25 mouse cellular contexts compared by ENCODE assay signal in the genomic region with DNA sequence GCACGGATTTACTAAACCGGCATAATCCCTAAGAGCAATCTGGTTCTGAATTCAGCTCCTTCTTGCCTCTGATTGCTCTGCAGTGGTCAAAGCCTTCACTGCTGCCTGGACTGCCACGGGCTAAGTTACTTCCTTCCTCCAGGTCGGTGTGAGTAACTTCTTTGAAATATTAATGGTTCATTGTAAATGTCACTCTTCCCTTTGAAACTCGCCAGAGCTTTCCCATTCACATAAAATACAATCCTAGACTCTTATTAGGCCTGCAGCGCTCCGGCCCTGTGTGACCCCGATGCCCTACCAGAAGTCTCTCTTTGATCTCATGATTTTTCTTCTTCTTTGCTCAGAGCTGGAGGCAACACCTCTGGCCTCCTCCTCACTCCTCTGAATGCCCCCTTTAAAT. TPM values are rescaled to one million over a fixed set of nuclear protein-coding genes. Genes with fewer than 3 reads are reported as not detected.
DNase-seq lines count a peak whose midpoint lies in the region; ATAC-seq lines count a peak whose summit lies in the region.
"Had no signal": no experiment of that assay in that cellular context is flagged by ENCODE, and none has a peak within 500 bp of the region (broad histone marks: within the 10 kb centered on the region; RNA-seq: fewer than 3 reads in every experiment).

No protein-coding gene starts in this region.

- WGBS in limb, embryonic 10.5 days = 14% methylated on average over 8 of the region's 8 CpGs
- WGBS in heart, embryonic 11.5 days (ENCODE audit: insufficient replicate concordance) = 82% methylated on average over 8 of the region's 8 CpGs

- no peaks in the 10 kb centered on the region for H3K36me3 ChIP-seq in limb, embryonic 10.5 days
- H3K36me3 ChIP-seq in heart, embryonic 11.5 days (ENCODE audit: control insufficient read depth, insufficient read depth, low read length) = no peaks in the 10 kb centered on the region
- H3K36me3 ChIP-seq: forebrain, embryonic 10.5 days; heart, embryonic 10.5 days; hindbrain, embryonic 10.5 days; hindbrain, embryonic 13.5 days had no signal

- H3K27ac ChIP-seq in limb, embryonic 10.5 days = peak overlapping the region; percentile 75
- no peak overlapping the region for H3K27ac ChIP-seq in heart, embryonic 11.5 days (ENCODE audit: low read depth, low read length)
- H3K27ac ChIP-seq: forebrain, embryonic 10.5 days; forebrain, embryonic 13.5 days; heart, adult 2 months; heart, embryonic 10.5 days; hindbrain, embryonic 10.5 days; hindbrain, embryonic 13.5 days had no signal

- H3K4me3 ChIP-seq in limb, embryonic 10.5 days = no peak overlapping the region
- no peak overlapping the region for H3K4me3 ChIP-seq in heart, embryonic 11.5 days (ENCODE audit: low read depth, low read length)
- H3K4me3 ChIP-seq: forebrain, embryonic 10.5 days; forebrain, embryonic 13.5 days; heart, adult 2 months; heart, embryonic 10.5 days; hindbrain, embryonic 10.5 days; hindbrain, embryonic 13.5 days had no signal

- H3K4me2 ChIP-seq in heart, embryonic 11.5 days = no peak overlapping the region
- H3K4me2 ChIP-seq: forebrain, embryonic 13.5 days; hindbrain, embryonic 13.5 days had no signal

- H3K4me1 ChIP-seq in limb, embryonic 10.5 days = peaks cover 29% of the 10 kb centered on the region
- no peaks in the 10 kb centered on the region for H3K4me1 ChIP-seq in heart, embryonic 11.5 days (ENCODE audit: control insufficient read depth, insufficient read depth, low read length)
- H3K4me1 ChIP-seq: forebrain, embryonic 10.5 days; heart, embryonic 10.5 days; hindbrain, embryonic 10.5 days; hindbrain, embryonic 13.5 days had no signal

- ATAC-seq in heart, embryonic 11.5 days (replicated peaks; ENCODE audit: insufficient number of reproducible peaks, low FRiP score, low TSS enrichment) = no peak
- ATAC-seq: CD4-positive, CD25-positive, alpha-beta regulatory T cell, adult 4 months; forebrain, embryonic 13.5 days; forebrain, embryonic 16.5 days; hindbrain, embryonic 16.5 days; inflammation-experienced regulatory T-cells, adult 6 months; intestine, embryonic 16.5 days had no signal

- H3K27me3 ChIP-seq in limb, embryonic 10.5 days (ENCODE audit: low read depth, poor library complexity, severe bottlenecking) = no peaks in the 10 kb centered on the region
- no peaks in the 10 kb centered on the region for H3K27me3 ChIP-seq in heart, embryonic 11.5 days (ENCODE audit: control insufficient read depth, insufficient read depth, low read length)
- H3K27me3 ChIP-seq: forebrain, embryonic 13.5 days; hindbrain, embryonic 13.5 days had no signal

- no peaks in the 10 kb centered on the region for H3K9me3 ChIP-seq in limb, embryonic 10.5 days (replicated peaks)
- no peaks in the 10 kb centered on the region for H3K9me3 ChIP-seq in heart, embryonic 11.5 days (replicated peaks; ENCODE audit: control insufficient read depth, low read length)
- H3K9me3 ChIP-seq: forebrain, embryonic 10.5 days; forebrain, embryonic 13.5 days; heart, embryonic 10.5 days; hindbrain, embryonic 10.5 days; hindbrain, embryonic 13.5 days had no signal

- peak; percentile 29 for DNase-seq in embryo, embryonic 10.5 days (ENCODE audit: low spot score)
- DNase-seq in embryo, embryonic 9.5 days (ENCODE audit: extremely low spot score) = peak; percentile 11
- DNase-seq in limb, embryonic 10.5 days (ENCODE audit: low spot score) = peak; percentile 51
- no peak for DNase-seq in thymus, postnatal 4 days
- no peak for DNase-seq in frontal cortex, postnatal 25 days (ENCODE audit: low spot score in 2 of 2)
- DNase-seq: adrenal gland, adult 8-10 months; adrenal gland, postnatal 25 days; cerebellum, adult 11-12 months; cerebellum, adult 8-10 months; cerebellum, postnatal 10 days; cerebellum, postnatal 36 days; gastrocnemius, postnatal 25 days; heart, adult 2 months; heart, postnatal 36 days had no signal

- no peak overlapping the region for H3K9ac ChIP-seq in heart, embryonic 11.5 days (ENCODE audit: low read depth, low read length)
- H3K9ac ChIP-seq: forebrain, embryonic 13.5 days; hindbrain, embryonic 13.5 days had no signal

RNA-seq across cellular contexts. Expression of gene Arhgap24, which starts 44.6 kb away (rescaled TPM):
- 12.8 and 16.4 TPM in 2 replicates for polyA plus RNA-seq in limb, embryonic 10.5 days (2016; fragmentation: Nextera tagmentation; extraction: Ambion mirVana)
- polyA plus RNA-seq in heart, embryonic 11.5 days (2014; fragmentation: Nextera tagmentation; extraction: Ambion mirVana) = 6.2 and 8.7 TPM in 2 replicates

Comparison
In these comparisons a context has a peak if more than half of its experiments do, and no peak if none do; other contexts are left out.
1. DNase-seq: peak in embryo, embryonic 10.5 days (single experiment), embryo, embryonic 9.5 days (single experiment) and limb, embryonic 10.5 days (single experiment); none in thymus, postnatal 4 days (single experiment) and frontal cortex, postnatal 25 days (0 of 2).